Mouse (Mus musculus): ENCODE data around the gene Fam90a1a. TPM values are rescaled to one million over a fixed set of nuclear protein-coding genes. Genes with fewer than 3 reads are reported as not detected.

The Fam90a1a gene
- polyA plus RNA-seq, 1 experiment from 2014 or later: not detected

DNA sequence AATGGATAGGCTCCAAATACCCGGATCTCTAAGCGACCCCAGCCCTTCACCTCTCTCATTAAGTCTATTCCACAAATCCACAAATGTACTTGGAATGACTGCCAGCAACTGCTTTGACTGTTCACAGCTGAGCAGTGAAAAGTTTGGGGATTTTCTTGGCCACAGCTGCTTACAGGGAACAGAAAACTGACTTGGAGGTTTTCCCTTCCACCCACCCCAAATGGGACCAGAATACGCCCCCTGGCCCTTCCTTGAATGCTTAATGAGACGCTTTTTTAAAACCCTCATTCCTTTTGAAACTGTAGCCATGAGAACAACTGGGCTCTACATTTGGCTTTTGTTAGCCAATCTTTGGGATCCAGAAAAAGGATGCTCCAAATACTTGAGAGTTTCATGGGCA, 19.7 kb downstream of the Fam90a1a start:
- Histone ChIP-seq H3K4me2 (replicated peaks) (no peak overlapping the region), H3K36me3 (no peaks in the 10 kb centered on the region), H3K27ac (no peak overlapping the region), H3K4me3 (replicated peaks) (no peak overlapping the region), H3K4me1 (replicated peaks) (no peaks in the 10 kb centered on the region), H3K9me3 (no peaks in the 10 kb centered on the region), H3K9ac (no peak overlapping the region), H3K27me3 (replicated peaks) (no peaks in the 10 kb centered on the region)
- WGBS: 68% methylated on average over 4 of the region's 4 CpGs
- ATAC-seq: no peak

DNA sequence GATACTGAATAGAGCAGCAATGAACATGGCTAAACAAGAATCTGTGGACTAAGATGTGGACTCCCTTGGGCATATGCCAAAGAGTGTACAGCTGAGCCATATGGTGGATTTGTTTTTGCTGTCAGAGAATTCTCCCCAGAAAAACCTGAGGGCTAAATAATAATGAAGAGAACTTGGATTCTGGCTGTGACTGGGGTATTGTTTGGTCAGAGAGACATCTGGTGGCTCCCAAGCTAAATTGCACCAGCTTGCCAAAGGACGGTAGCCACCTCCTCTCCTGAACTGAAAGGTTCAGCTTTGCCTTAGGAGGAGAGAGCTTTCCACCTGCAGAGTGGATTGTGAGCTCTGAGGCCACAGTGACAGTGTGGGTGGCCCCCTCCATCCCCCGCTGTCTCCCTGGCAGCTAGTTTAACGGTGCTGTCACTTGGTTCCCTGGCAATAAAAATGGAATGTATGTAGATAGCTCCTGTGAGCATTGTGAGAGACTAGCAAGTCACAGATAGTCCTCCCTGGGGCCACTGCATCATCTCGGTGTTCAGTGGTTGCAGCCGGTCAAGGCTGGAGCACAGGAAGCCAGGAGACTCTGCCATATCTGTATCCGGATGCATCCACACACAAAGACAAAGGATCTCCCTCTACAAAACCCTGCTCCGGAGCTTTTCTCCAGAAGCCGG, 23.3 kb downstream of the Fam90a1a start:
- no peak for ATAC-seq
- Histone ChIP-seq H3K4me3 (replicated peaks) (no peak overlapping the region), H3K27me3 (replicated peaks) (no peaks in the 10 kb centered on the region), H3K36me3 (no peaks in the 10 kb centered on the region), H3K9ac (no peak overlapping the region), H3K9me3 (no peaks in the 10 kb centered on the region), H3K27ac (no peak overlapping the region), H3K4me1 (replicated peaks) (no peaks in the 10 kb centered on the region), H3K4me2 (replicated peaks) (no peak overlapping the region)
- 60% methylated on average over 8 of the region's 8 CpGs for WGBS

DNA sequence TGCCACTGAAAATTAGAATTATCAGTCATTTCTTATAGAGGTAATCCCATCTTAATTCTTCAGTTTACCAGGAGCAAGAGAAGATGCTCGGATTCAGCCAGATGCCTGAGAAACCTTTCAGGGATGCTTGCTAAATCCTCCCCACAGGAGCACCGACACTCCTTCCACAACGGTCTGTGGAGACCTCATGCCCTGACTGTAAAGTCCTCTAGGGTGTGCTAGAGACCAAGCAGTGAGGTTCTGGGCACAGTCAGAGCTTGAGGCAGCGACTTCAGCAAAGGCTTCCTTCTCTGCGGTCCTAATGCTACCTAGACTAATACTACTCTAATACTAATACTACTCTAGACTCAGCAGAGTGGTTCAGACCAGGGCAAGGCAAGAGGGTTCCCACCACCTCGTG, 33.7 kb downstream of the Fam90a1a start:
- H3K27me3 ChIP-seq (replicated peaks): no peaks in the 10 kb centered on the region
- H3K27ac ChIP-seq: no peak overlapping the region
- no peak overlapping the region for H3K4me3 ChIP-seq (replicated peaks)
- ATAC-seq: no peak
- WGBS: 31% methylated on average over 6 of the region's 6 CpGs
- H3K4me1 ChIP-seq (replicated peaks): no peaks in the 10 kb centered on the region
- H3K36me3 ChIP-seq: no peaks in the 10 kb centered on the region
- no peak overlapping the region for H3K9ac ChIP-seq
- H3K4me2 ChIP-seq (replicated peaks): no peak overlapping the region
- no peaks in the 10 kb centered on the region for H3K9me3 ChIP-seq

DNA sequence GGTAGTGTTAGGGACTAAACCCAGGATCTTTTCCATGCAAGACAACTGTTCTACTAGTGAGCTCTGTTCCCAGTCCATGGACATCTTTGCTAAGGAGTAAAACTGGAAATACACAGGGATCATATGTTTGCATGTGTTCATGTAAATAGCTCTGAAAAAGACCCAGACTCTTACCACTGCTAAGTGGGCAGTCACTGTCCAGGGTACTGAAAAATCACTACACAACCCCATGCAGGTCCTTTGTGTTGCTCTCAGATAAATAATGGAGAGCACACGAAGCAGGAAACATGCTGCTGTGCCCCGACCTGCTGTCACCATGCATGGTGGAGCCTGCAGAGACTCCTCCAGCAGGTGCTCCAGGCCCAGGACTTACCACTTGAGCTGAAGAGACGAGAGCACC, 36.7 kb downstream of the Fam90a1a start:
- H3K4me1 ChIP-seq (replicated peaks): no peaks in the 10 kb centered on the region
- no peak overlapping the region for H3K9ac ChIP-seq
- WGBS: 46% methylated on average over 3 of the region's 3 CpGs
- no peaks in the 10 kb centered on the region for H3K9me3 ChIP-seq
- no peak overlapping the region for H3K27ac ChIP-seq
- ATAC-seq: no peak
- no peak overlapping the region for H3K4me3 ChIP-seq (replicated peaks)
- no peaks in the 10 kb centered on the region for H3K36me3 ChIP-seq
- no peaks in the 10 kb centered on the region for H3K27me3 ChIP-seq (replicated peaks)
- no peak overlapping the region for H3K4me2 ChIP-seq (replicated peaks)

DNA sequence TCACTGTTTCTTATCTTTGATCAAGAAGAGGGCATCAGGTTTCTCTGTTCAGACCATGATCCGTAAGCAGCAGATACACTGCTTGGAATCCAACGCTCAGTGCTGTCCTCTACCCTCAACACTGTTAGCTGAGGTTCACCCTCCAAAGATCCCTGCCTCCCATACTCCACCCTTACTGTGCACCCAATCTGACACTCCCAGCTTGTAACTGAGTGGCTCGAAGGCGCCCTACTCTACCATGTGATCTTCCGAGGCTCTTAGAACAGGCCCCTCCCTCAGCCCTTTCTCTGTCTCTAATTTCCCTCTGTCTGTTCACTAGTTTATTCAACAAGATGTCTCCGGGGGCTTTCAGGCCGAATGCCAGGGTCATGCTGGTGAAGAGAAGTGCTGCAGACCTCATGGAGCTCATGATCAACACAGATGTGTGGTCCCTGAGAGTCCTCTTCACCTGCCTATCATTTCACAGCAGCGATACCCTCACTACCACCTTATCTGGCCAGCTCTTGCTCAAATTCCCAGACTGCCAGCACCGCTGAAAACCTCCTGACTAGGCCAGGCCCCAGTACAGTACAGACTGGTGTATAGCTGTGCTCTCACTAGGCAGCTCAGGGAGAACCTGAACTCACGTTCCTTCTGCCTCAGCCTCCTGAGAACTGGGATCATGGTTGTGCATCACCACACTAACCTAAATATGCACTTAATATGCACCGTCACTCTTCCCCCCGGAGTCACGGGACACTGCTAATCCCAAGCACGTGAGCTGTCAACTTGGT, 46.4 kb downstream of the Fam90a1a start:
- no peak overlapping the region for H3K4me3 ChIP-seq (replicated peaks)
- no peak overlapping the region for H3K4me2 ChIP-seq (replicated peaks)
- no peaks in the 10 kb centered on the region for H3K27me3 ChIP-seq (replicated peaks)
- no peak overlapping the region for H3K9ac ChIP-seq
- 81% methylated on average over 14 of the region's 14 CpGs for WGBS
- no peak for ATAC-seq
- H3K36me3 ChIP-seq: no peaks in the 10 kb centered on the region
- no peaks in the 10 kb centered on the region for H3K4me1 ChIP-seq (replicated peaks)
- H3K9me3 ChIP-seq: no peaks in the 10 kb centered on the region
- H3K27ac ChIP-seq: no peak overlapping the region

GRCm38 (mm10) chr8:22006423-22006822, 47.9 kb downstream of the Fam90a1a start:
- H3K27ac ChIP-seq: no peak overlapping the region
- no peak for ATAC-seq
- WGBS: 76% methylated on average over 6 of the region's 6 CpGs
- H3K9me3 ChIP-seq: no peaks in the 10 kb centered on the region
- H3K4me1 ChIP-seq (replicated peaks): no peaks in the 10 kb centered on the region
- no peaks in the 10 kb centered on the region for H3K27me3 ChIP-seq (replicated peaks)
- H3K9ac ChIP-seq: no peak overlapping the region
- no peak overlapping the region for H3K4me3 ChIP-seq (replicated peaks)
- no peaks in the 10 kb centered on the region for H3K36me3 ChIP-seq
- H3K4me2 ChIP-seq (replicated peaks): no peak overlapping the region

GRCm38 (mm10) chr8:22009403-22009802, 50.9 kb downstream of the Fam90a1a start:
- ATAC-seq: no peak
- H3K27ac ChIP-seq: no peak overlapping the region
- H3K9me3 ChIP-seq: no peaks in the 10 kb centered on the region
- H3K27me3 ChIP-seq (replicated peaks): no peaks in the 10 kb centered on the region
- 74% methylated on average over 3 of the region's 3 CpGs for WGBS
- no peaks in the 10 kb centered on the region for H3K4me1 ChIP-seq (replicated peaks)
- no peak overlapping the region for H3K4me3 ChIP-seq (replicated peaks)
- no peak overlapping the region for H3K9ac ChIP-seq
- H3K4me2 ChIP-seq (replicated peaks): no peak overlapping the region
- H3K36me3 ChIP-seq: no peaks in the 10 kb centered on the region

- no peaks in the 10 kb centered on the region for H3K36me3 ChIP-seq
- H3K4me1 ChIP-seq (replicated peaks): no peaks in the 10 kb centered on the region
- no peaks in the 10 kb centered on the region for H3K9me3 ChIP-seq
- H3K27me3 ChIP-seq (replicated peaks): no peaks in the 10 kb centered on the region
- H3K4me3 ChIP-seq (replicated peaks): no peak overlapping the region
- H3K4me2 ChIP-seq (replicated peaks): no peak overlapping the region
- ATAC-seq: peak; percentile 68
- no peak overlapping the region for H3K27ac ChIP-seq
- no peak overlapping the region for H3K9ac ChIP-seq
- 71% methylated on average over 24 of the region's 24 CpGs for WGBS
Observed at GRCm38 (mm10) chr8:22013034-22013707, 54.7 kb downstream of the Fam90a1a start.

Other genes with a start within 250 kb of the Fam90a1a start
- 118 and 148 TPM in 2 replicates for gene Defa24, start 224.2 kb upstream of the Fam90a1a start, polyA plus RNA-seq (2015; fragmentation: Nextera tagmentation; extraction: Ambion mirVana)
- not detected in 2 replicates for gene Defb50, start 135.2 kb upstream of the Fam90a1a start, polyA plus RNA-seq (2015; fragmentation: Nextera tagmentation; extraction: Ambion mirVana)
- gene Defb2, start 118.8 kb upstream of the Fam90a1a start, polyA plus RNA-seq (2015; fragmentation: Nextera tagmentation; extraction: Ambion mirVana): not detected in 2 replicates
- gene Defb10, start 99.8 kb upstream of the Fam90a1a start, polyA plus RNA-seq (2015; fragmentation: Nextera tagmentation; extraction: Ambion mirVana): not detected in 2 replicates
- gene Defb9, start 73.3 kb upstream of the Fam90a1a start, polyA plus RNA-seq (2015; fragmentation: Nextera tagmentation; extraction: Ambion mirVana): not detected in 2 replicates
- not detected in 2 replicates for gene Defb11, start 52.3 kb upstream of the Fam90a1a start, polyA plus RNA-seq (2015; fragmentation: Nextera tagmentation; extraction: Ambion mirVana)
- not detected in 2 replicates for gene Defb15, start 26.0 kb upstream of the Fam90a1a start, polyA plus RNA-seq (2015; fragmentation: Nextera tagmentation; extraction: Ambion mirVana)
- gene Defb35, start 20.4 kb upstream of the Fam90a1a start, polyA plus RNA-seq (2015; fragmentation: Nextera tagmentation; extraction: Ambion mirVana): not detected in 2 replicates
- not detected in 2 replicates for gene Defb13, start 12.0 kb upstream of the Fam90a1a start, polyA plus RNA-seq (2015; fragmentation: Nextera tagmentation; extraction: Ambion mirVana)
- not detected in 2 replicates for gene Ccdc70, start 11.1 kb downstream of the Fam90a1a start, polyA plus RNA-seq (2015; fragmentation: Nextera tagmentation; extraction: Ambion mirVana)
- 4.5 and 5.9 TPM in 2 replicates for gene Atp7b, start 101.6 kb downstream of the Fam90a1a start, polyA plus RNA-seq (2015; fragmentation: Nextera tagmentation; extraction: Ambion mirVana)
- gene Alg11, start 102.0 kb downstream of the Fam90a1a start, polyA plus RNA-seq (2015; fragmentation: Nextera tagmentation; extraction: Ambion mirVana): 29.6 and 30.6 TPM in 2 replicates
- 0.26 and 0.32 TPM in 2 replicates for gene Nek5, start 166.3 kb downstream of the Fam90a1a start, polyA plus RNA-seq (2015; fragmentation: Nextera tagmentation; extraction: Ambion mirVana)
- gene Nek3, start 207.7 kb downstream of the Fam90a1a start, polyA plus RNA-seq (2015; fragmentation: Nextera tagmentation; extraction: Ambion mirVana): 4.6 and 5.0 TPM in 2 replicates
- gene Ckap2, start 227.1 kb downstream of the Fam90a1a start, polyA plus RNA-seq (2015; fragmentation: Nextera tagmentation; extraction: Ambion mirVana): 34.0 and 40.7 TPM in 2 replicates
- 34.6 and 37.1 TPM in 2 replicates for gene Vps36, start 234.1 kb downstream of the Fam90a1a start, polyA plus RNA-seq (2015; fragmentation: Nextera tagmentation; extraction: Ambion mirVana)